Comparison of ENCODE assay signal across 7 mouse cellular contexts in genomic region chr3:36552406-36553047, GRCm38 (mm10). TPM values are rescaled to one million over a fixed set of nuclear protein-coding genes. Genes with fewer than 3 reads are reported as not detected.
DNase-seq lines count a peak whose midpoint lies in the region; ATAC-seq and TF ChIP-seq lines count a peak whose summit lies in the region.

TSS of gene Exosc9 (plus strand) at chr3:36552606.

- peak; percentile 98 for DNase-seq in adrenal gland, adult 2 months
- DNase-seq in embryo, embryonic 11.5 days (ENCODE audit: low read depth, low spot score): peak; percentile 83
- peak; percentile 93 to 94 for DNase-seq in gastrocnemius, postnatal 4 days (ENCODE audit: low spot score in 2 of 2)
- peak; percentile 95 for DNase-seq in left cerebral cortex, postnatal 4 days

- under 1% methylated on average over 39 of the region's 39 CpGs for WGBS in intestine, postnatal 0 days
- under 1% methylated on average over 39 of the region's 39 CpGs for WGBS in midbrain, embryonic 12.5 days
- WGBS in small intestine, adult 2 months: under 1% methylated on average over 39 of the region's 39 CpGs

- peak within 1 kb of the TSS; percentile 63 for H3K27ac ChIP-seq in intestine, postnatal 0 days (ENCODE audit: low read depth, low read length)
- H3K27ac ChIP-seq in midbrain, embryonic 12.5 days (replicated peaks): peak within 1 kb of the TSS; percentile 89
- H3K27ac ChIP-seq in small intestine, adult 2 months (ENCODE audit: insufficient read depth, low read depth, low read length): no peak within 1 kb of the TSS

- no peaks in the 10 kb centered on the region for H3K4me1 ChIP-seq in intestine, postnatal 0 days (replicated peaks; ENCODE audit: control insufficient read depth, insufficient read depth, low read length)
- peaks cover 14% of the 10 kb centered on the region for H3K4me1 ChIP-seq in midbrain, embryonic 12.5 days
- peaks cover 8% of the 10 kb centered on the region for H3K4me1 ChIP-seq in small intestine, adult 2 months (ENCODE audit: control insufficient read depth, insufficient read depth, insufficient read length, low read length)

- no peaks in the 10 kb centered on the region for H3K9me3 ChIP-seq in intestine, postnatal 0 days (ENCODE audit: control insufficient read depth)
- H3K9me3 ChIP-seq in midbrain, embryonic 12.5 days: no peaks in the 10 kb centered on the region

- TF ChIP-seq POLR2A in small intestine, adult 2 months (IDR thresholded peaks at IDR 0.05; ENCODE audit: low read depth, low read length): peak; percentile 39; the same call in 1 of the 2 replicates

- peaks cover 31% of the 10 kb centered on the region for H3K36me3 ChIP-seq in intestine, postnatal 0 days (ENCODE audit: control insufficient read depth, insufficient read depth)
- peaks cover 31% of the 10 kb centered on the region for H3K36me3 ChIP-seq in midbrain, embryonic 12.5 days
- peaks cover 27% of the 10 kb centered on the region for H3K36me3 ChIP-seq in small intestine, adult 2 months (ENCODE audit: control insufficient read depth, insufficient read depth, low read length)

- no peak for TF ChIP-seq CTCF in intestine, postnatal 0 days (IDR thresholded peaks at IDR 0.05; ENCODE audit: low read depth)
- TF ChIP-seq CTCF in small intestine, adult 2 months (IDR thresholded peaks at IDR 0.05; ENCODE audit: extremely low read depth, insufficient read length, insufficient replicate concordance, low read depth, low read length): no peak

- peak within 1 kb of the TSS; percentile 56 for H3K9ac ChIP-seq in intestine, postnatal 0 days (ENCODE audit: low read depth, low read length)
- peak within 1 kb of the TSS; percentile 76 for H3K9ac ChIP-seq in midbrain, embryonic 12.5 days (replicated peaks)

- H3K4me2 ChIP-seq in intestine, postnatal 0 days (replicated peaks; ENCODE audit: low read depth): peak within 1 kb of the TSS; percentile 79
- H3K4me2 ChIP-seq in midbrain, embryonic 12.5 days (replicated peaks): peak within 1 kb of the TSS; percentile 75

- peak; percentile 94 for ATAC-seq in intestine, postnatal 0 days
- ATAC-seq in midbrain, embryonic 12.5 days (ENCODE audit: low FRiP score, low read depth): peak; percentile 95

- no peaks in the 10 kb centered on the region for H3K27me3 ChIP-seq in intestine, postnatal 0 days (replicated peaks; ENCODE audit: control insufficient read depth, insufficient read depth, low read length)
- no peaks in the 10 kb centered on the region for H3K27me3 ChIP-seq in midbrain, embryonic 12.5 days
- no peaks in the 10 kb centered on the region for H3K27me3 ChIP-seq in small intestine, adult 2 months (ENCODE audit: control insufficient read depth, insufficient read depth, low read length)

- intact Hi-C loops in left cerebral cortex, postnatal 4 days (cut with DNase I): no loop called here

- H3K4me3 ChIP-seq in intestine, postnatal 0 days (ENCODE audit: low read depth, low read length): peak within 1 kb of the TSS; percentile 79
- H3K4me3 ChIP-seq in midbrain, embryonic 12.5 days: peak within 1 kb of the TSS; percentile 86
- peak within 1 kb of the TSS; percentile 96 for H3K4me3 ChIP-seq in small intestine, adult 2 months (ENCODE audit: low read depth, low read length)

RNA-seq across cellular contexts. Expression of gene Exosc9, which starts in this region (rescaled TPM):
- total RNA-seq in adrenal gland, adult 2 months (2021): 10 to 100 TPM; 32.4 to 32.6 TPM
- polyA plus RNA-seq in adrenal gland, adult 2 months (2012; rRNA removed): 3.2 and 4.5 TPM in 2 replicates
- 10 to 100 TPM; 25.8 to 33.7 TPM for total RNA-seq in gastrocnemius, postnatal 4 days (2021)
- polyA plus RNA-seq in intestine, postnatal 0 days (2015; fragmentation: Nextera tagmentation; extraction: Ambion mirVana): 41.0 and 43.6 TPM in 2 replicates
- total RNA-seq in left cerebral cortex, postnatal 4 days (2021): 10 to 100 TPM; 49.9 to 51.9 TPM
- 88.1 and 88.5 TPM in 2 replicates for polyA plus RNA-seq in midbrain, embryonic 12.5 days (2016; fragmentation: Nextera tagmentation; extraction: Ambion mirVana)
- 2.1 and 3.9 TPM in 2 replicates for polyA plus RNA-seq in small intestine, adult 2 months (2012; rRNA removed)
